Mouse (Mus musculus): ENCODE data around the gene Med23.

Gene Med23

GRCm38 (mm10) chr10:24873624-24874023, 3.8 kb downstream of the Med23 start:
- DNase-seq (ENCODE audit: inconsistent ontology term), result no peak

- DNase-seq (ENCODE audit: inconsistent ontology term), result no peak
Observed at GRCm38 (mm10) chr10:24886008-24886407, 16.2 kb downstream of the Med23 start.

GRCm38 (mm10) chr10:24888343-24888742, 18.6 kb downstream of the Med23 start:
- DNase-seq (ENCODE audit: inconsistent ontology term), result no peak

- no peak for DNase-seq (ENCODE audit: inconsistent ontology term)
Observed at GRCm38 (mm10) chr10:24895927-24896326, 26.1 kb downstream of the Med23 start.

- DNase-seq (ENCODE audit: inconsistent ontology term), result no peak
Observed at GRCm38 (mm10) chr10:24905627-24906026, 35.8 kb downstream of the Med23 start.

GRCm38 (mm10) chr10:24911199-24911598, 41.4 kb downstream of the Med23 start:
- DNase-seq (ENCODE audit: inconsistent ontology term), result no peak

GRCm38 (mm10) chr10:24912576-24912975, 42.8 kb downstream of the Med23 start:
- DNase-seq (ENCODE audit: inconsistent ontology term), result no peak

GRCm38 (mm10) chr10:24915486-24915885, 45.7 kb downstream of the Med23 start:
- no peak for DNase-seq (ENCODE audit: inconsistent ontology term)

- DNase-seq (ENCODE audit: inconsistent ontology term), result no peak
Observed at GRCm38 (mm10) chr10:24922977-24923376, 53.2 kb downstream of the Med23 start.

- DNase-seq (ENCODE audit: inconsistent ontology term), result no peak
Observed at GRCm38 (mm10) chr10:24924296-24924695, 54.5 kb downstream of the Med23 start.

GRCm38 (mm10) chr10:24926380-24926779, 56.6 kb downstream of the Med23 start:
- no peak for DNase-seq (ENCODE audit: inconsistent ontology term)

GRCm38 (mm10) chr10:24926962-24927720, 57.4 kb downstream of the Med23 start, which contains the start of gene Arg1:
TSS of gene Arg1 (minus strand) at chr10:24927484.
- DNase-seq (ENCODE audit: inconsistent ontology term), result peak; percentile 58

- peak; percentile 12 for DNase-seq (ENCODE audit: inconsistent ontology term)
Observed at GRCm38 (mm10) chr10:24928072-24928471, 58.3 kb downstream of the Med23 start.

- DNase-seq (ENCODE audit: inconsistent ontology term), result no peak
Observed at GRCm38 (mm10) chr10:24930143-24930542, 60.4 kb downstream of the Med23 start.

- DNase-seq (ENCODE audit: inconsistent ontology term), result no peak
Observed at GRCm38 (mm10) chr10:24947871-24948270, 78.1 kb downstream of the Med23 start.

- DNase-seq (ENCODE audit: inconsistent ontology term), result no peak
Observed at GRCm38 (mm10) chr10:24948278-24948677, 78.5 kb downstream of the Med23 start.

GRCm38 (mm10) chr10:24950223-24950622, 80.4 kb downstream of the Med23 start:
- DNase-seq (ENCODE audit: inconsistent ontology term), result no peak

- DNase-seq (ENCODE audit: inconsistent ontology term), result no peak
Observed at GRCm38 (mm10) chr10:24951575-24951974, 81.8 kb downstream of the Med23 start.

- no peak for DNase-seq (ENCODE audit: inconsistent ontology term)
Observed at GRCm38 (mm10) chr10:24952549-24952948, 82.8 kb downstream of the Med23 start.

- DNase-seq (ENCODE audit: inconsistent ontology term), result no peak
Observed at GRCm38 (mm10) chr10:24953876-24954275, 84.1 kb downstream of the Med23 start.

GRCm38 (mm10) chr10:24958280-24959042, 88.7 kb downstream of the Med23 start:
- no peak for DNase-seq (ENCODE audit: inconsistent ontology term)

GRCm38 (mm10) chr10:24959043-24959916, 89.5 kb downstream of the Med23 start:
- peak; percentile 16 for DNase-seq (ENCODE audit: inconsistent ontology term)

Measured in Muller cell, postnatal 12 days (primary cell).